Mouse (Mus musculus): ENCODE measurements around the gene Bfsp2.
A peak's percentile ranks its signal among the peaks of the same experiment; 100 is the strongest.

Bfsp2 gene

DNA sequence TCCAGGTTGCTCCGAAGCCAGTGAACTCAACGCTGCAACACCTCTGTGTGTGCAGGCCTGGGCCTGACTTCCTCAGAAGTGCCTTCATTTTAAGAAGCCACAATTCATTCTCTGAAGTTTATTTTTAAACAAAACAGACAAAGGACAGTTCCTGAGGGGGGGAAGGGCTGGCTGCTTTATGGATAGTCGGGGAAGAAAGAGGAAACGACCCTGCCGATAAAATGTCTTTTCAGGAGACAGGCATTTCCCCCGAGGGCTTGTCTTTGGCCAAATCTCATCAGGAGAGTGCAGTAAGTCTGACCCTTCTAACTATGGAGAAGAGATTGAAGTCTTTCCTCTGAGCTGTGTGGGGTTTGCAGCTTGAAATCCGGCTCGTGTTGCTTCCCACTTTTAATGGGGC lies 5.4 kb upstream of the Bfsp2 start:
- DNase-seq (ENCODE audit: low spot score) = no peak

GRCm38 (mm10) chr9:103480603-103481220 lies 492 bp upstream of the Bfsp2 start:
- peak; percentile 9 for DNase-seq (ENCODE audit: low spot score)

DNA sequence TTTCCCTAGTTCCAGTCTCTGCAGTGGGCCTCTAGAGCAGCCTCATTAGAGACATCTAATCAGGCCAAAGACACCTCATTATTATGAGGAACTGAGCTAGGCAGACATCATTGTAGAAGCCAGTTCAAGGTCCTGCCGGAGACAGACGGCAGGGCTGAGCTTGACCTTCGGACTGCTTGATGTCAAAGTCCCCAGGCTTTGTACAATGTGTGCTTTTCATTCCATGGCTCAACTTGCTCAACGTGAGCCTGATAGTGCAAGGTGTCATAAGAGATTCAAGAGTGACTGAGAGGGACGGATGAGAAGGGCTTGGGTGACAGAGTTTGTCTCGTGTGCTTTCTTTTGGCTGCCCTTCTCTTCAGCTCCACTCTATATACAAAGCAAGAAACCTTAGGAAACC lies 4.8 kb downstream of the Bfsp2 start:
- no peak for DNase-seq (ENCODE audit: low spot score)

DNA sequence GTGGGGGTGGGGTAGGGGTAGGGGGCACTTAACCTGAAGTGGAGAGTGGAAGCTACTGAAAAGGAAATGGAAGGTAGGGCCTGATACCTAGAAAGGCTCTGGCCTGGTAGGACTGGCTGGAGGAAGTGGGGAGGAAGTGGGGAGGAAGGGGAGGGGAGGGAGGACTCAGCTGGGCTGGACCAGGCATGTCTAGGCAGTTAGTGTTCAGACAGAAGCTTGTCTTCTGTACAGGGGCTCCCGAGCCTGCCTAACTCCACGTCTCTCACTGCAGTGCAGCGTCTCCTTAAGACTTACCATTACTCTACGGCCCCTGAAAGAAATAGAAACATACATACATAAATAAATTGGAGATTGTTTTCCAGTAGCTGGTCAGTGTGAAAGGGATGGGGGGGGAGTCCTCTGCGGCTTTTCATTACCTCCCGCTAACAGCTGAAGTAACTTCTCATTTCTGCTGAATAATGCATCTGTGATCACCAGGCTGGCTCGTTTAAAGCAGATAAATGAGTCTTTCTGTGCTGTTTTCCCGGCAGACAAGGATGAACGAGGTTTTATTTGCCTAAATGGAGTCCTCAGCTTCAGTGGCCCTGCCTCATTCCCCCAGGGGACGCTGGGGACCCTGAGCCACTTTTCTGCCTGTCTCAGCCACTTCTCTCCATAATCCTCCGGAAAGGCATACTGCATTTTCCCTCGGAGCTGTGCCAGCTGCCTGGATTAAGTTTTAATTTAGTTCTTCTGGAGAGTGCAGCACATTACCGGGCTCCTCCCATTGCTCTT lies 6.1 kb downstream of the Bfsp2 start:
- DNase-seq (ENCODE audit: low spot score) = no peak

GRCm38 (mm10) chr9:103471784-103472183 lies 8.4 kb downstream of the Bfsp2 start:
- no peak for DNase-seq (ENCODE audit: low spot score)

DNA sequence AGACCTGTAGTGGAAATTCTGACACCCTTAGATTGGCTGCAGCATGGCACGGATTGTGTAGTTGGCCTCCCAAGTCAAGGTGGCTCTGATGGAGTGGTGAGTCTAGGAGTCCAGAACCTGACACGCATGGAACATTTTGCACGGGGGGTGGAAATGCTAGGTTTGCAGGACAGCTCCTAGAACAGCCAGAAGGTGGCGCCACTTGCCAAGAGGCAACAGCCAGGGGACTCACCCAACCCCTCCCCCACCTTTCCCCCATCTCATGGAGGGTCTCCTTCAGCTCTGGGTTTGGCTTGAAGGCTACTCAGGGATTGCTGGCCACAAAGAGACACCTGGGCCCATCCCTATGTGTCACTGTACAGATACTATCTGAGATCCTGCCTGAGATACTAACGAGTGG lies 10.7 kb downstream of the Bfsp2 start:
- no peak for DNase-seq (ENCODE audit: low spot score)

GRCm38 (mm10) chr9:103468911-103469310 lies 11.3 kb downstream of the Bfsp2 start:
- no peak for DNase-seq (ENCODE audit: low spot score)

GRCm38 (mm10) chr9:103465711-103466220 lies 14.5 kb downstream of the Bfsp2 start:
- no peak for DNase-seq (ENCODE audit: low spot score)

- DNase-seq (ENCODE audit: low spot score) = no peak
These were observed 14.9 kb downstream of the Bfsp2 start for GRCm38 (mm10) chr9:103465293-103465692.

DNA sequence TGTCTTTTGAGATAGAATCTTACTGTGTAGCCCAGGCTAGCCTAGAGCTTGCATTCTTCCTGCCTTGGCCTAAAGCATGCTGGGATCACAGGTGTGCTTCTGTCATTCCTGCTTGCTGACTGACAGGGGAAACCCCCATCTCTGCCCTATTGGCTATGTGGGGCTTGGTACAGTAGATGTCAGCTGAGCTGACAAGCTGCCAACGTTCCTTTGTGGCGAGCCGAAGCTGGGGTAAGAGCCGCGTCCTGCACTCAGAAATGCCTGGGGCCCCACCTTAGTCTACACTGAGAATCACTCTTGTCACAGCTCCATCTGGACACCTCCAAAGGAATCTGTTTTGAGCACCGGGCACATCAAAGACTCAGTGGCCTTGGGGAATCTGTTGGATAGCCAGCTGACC lies 16.4 kb downstream of the Bfsp2 start:
- no peak for DNase-seq (ENCODE audit: low spot score)

- no peak for DNase-seq (ENCODE audit: low spot score)
These were observed 20.4 kb downstream of the Bfsp2 start for GRCm38 (mm10) chr9:103459839-103460238.

DNA sequence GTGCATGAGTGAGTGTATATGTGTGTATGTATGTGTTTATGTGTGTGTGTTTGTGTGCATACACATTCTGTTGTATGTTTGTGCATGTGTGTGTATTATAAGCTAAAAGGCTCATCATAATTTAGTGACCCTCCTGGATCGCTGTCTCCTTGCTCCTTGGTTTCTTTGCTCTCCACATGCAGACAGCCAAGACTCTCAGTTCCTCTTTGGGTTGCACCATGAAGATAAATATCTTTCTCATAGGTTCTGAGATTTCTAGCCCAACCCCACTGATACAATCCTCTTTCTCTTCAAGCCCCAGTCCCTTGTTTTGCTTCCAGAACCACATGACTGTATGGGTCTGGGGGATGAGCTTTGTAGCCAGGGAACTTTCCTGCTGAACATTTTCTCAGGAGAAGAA lies 20.9 kb downstream of the Bfsp2 start:
- no peak for DNase-seq (ENCODE audit: low spot score)

- DNase-seq (ENCODE audit: low spot score) = no peak
These were observed 30.6 kb downstream of the Bfsp2 start for GRCm38 (mm10) chr9:103449651-103450050.

DNA sequence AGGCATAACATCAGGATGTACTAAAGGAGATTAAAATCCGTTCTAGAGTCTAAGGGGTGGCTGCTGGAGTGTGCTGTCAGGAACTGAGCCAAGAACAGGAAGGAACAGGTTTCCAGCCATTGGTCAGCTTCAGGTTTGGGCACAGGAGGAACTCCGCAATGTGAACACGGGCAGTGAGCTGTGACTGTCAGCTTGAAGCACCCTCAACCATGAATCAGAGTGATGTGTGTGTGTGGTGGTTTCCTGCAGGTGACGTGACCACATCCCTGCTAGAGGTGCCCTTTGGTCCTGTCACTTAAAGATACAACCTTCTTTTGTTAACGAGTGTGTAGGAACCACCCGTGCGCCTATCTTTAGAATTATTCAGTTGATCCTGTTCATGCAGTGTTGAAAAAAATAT lies 31.1 kb downstream of the Bfsp2 start:
- peak; percentile 13 for DNase-seq (ENCODE audit: low spot score)

GRCm38 (mm10) chr9:103444656-103445055 lies 35.6 kb downstream of the Bfsp2 start:
- DNase-seq (ENCODE audit: low spot score) = no peak

- DNase-seq (ENCODE audit: low spot score) = no peak
These were observed 36.4 kb downstream of the Bfsp2 start for GRCm38 (mm10) chr9:103443824-103444185.

- no peak for DNase-seq (ENCODE audit: low spot score)
These were observed 36.9 kb downstream of the Bfsp2 start for GRCm38 (mm10) chr9:103443121-103443823.

DNA sequence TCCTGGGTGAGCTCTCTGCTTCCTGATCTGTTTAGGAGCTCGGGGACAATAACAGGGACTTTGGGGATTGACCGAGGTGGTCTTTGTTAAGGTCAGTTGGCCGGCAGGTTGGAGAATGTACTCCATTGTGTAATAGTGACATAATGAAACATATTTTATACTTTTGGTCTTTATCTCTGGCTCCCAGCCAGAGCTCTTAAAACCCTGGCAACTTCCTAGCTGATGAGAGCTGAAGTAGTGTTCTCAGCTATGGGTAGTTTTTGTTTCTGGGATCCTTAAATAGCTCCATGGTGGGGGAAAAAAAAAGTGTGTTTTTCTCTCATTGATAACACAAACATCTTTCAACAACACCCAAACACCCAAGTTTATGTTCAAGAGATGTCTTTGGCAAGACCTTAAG lies 39.6 kb downstream of the Bfsp2 start:
- DNase-seq (ENCODE audit: low spot score) = no peak

GRCm38 (mm10) chr9:103437104-103437503 lies 43.1 kb downstream of the Bfsp2 start:
- DNase-seq (ENCODE audit: low spot score) = peak; percentile 11

GRCm38 (mm10) chr9:103434116-103434515 lies 46.1 kb downstream of the Bfsp2 start:
- no peak for DNase-seq (ENCODE audit: low spot score)

DNA sequence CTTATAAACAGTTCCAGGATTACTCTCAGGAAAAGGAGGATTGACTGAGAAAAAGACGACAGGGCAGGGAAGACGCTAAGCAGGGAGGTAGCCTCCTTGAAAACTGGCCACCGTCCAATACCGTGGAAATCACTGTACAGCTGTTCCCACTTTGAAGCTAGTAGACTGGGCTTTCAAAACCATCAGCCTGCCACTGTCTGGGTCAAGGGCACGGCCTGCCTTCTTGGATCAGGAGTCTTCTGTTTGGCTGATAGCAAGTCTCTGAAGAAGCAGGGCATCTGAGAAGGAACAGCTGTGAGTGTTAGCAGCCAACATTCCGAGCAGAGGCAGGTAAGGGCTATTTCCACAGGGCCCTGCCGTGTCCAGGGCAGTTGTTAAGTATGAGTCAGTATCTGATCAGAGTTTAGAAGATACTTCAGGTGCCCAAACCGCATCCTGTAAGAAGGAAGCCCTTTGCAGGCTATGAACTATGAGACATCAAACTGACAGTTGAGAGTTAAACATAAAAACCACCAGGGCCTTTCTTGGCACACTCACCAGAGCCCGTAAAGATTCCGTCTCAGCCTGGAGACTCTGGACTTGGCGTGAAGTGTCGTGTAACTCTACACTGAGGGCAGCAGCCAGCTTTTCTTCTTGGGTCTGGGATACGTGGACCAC lies 48.0 kb downstream of the Bfsp2 start:
- peak; percentile 29 for DNase-seq (ENCODE audit: low spot score)

DNA sequence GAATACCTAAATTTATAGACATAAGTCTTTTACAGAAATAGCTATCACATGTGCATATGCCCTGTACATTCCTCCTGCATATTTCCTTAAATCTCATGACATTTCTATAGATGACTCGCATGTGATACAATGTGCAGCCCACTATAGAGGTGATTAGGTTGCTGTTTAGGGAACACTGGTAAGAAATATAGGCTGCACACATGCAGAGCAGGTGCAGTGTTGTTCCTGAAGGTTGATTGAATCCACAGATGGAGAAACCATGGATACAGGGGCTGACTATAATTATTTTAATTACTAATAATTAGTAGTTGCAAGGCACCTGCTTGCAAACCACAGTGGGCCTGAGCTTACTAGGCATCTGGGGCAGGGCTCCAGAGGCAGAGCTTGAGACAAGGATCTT lies 48.5 kb downstream of the Bfsp2 start:
- no peak for DNase-seq (ENCODE audit: low spot score)
